Mouse (Mus musculus): ENCODE results near the gene Vmn2r90. TPM values are rescaled to one million over a fixed set of nuclear protein-coding genes. Genes with fewer than 3 reads are reported as not detected.
"Not testable (repeated sequence)": the region's sequence is repeated elsewhere in the genome, so short reads cannot be mapped to it uniquely, and the experiment has no call there.

Gene Vmn2r90
- total RNA-seq (2017): not detected in 2 replicates

- ATAC-seq (ENCODE audit: extremely low read depth, insufficient number of reproducible peaks, low FRiP score, poor library complexity, severe bottlenecking): no peak
Observed at GRCm38 (mm10) chr17:17703447-17703846, at the start of gene Vmn2r90. Vmn2r90 (plus strand) TSS chr17:17703747.

- no peak; the same call in 1 of the 2 replicates for ATAC-seq (ENCODE audit: extremely low read depth, insufficient number of reproducible peaks, low FRiP score, poor library complexity, severe bottlenecking)
Observed at GRCm38 (mm10) chr17:17654997-17655828, 48.3 kb upstream of the Vmn2r90 start.

GRCm38 (mm10) chr17:17655829-17656176, 47.7 kb upstream of the Vmn2r90 start:
- ATAC-seq (ENCODE audit: extremely low read depth, insufficient number of reproducible peaks, low FRiP score, poor library complexity, severe bottlenecking): no peak

- ATAC-seq (ENCODE audit: extremely low read depth, insufficient number of reproducible peaks, low FRiP score, poor library complexity, severe bottlenecking): no peak
Observed at GRCm38 (mm10) chr17:17678781-17679180, 24.8 kb upstream of the Vmn2r90 start.

- no peak for ATAC-seq (ENCODE audit: extremely low read depth, insufficient number of reproducible peaks, low FRiP score, poor library complexity, severe bottlenecking)
Observed at GRCm38 (mm10) chr17:17690659-17691058, 12.9 kb upstream of the Vmn2r90 start.

- not testable (repeated sequence) for ATAC-seq (ENCODE audit: extremely low read depth, insufficient number of reproducible peaks, low FRiP score, poor library complexity, severe bottlenecking)
Observed at GRCm38 (mm10) chr17:17732396-17732795, 28.8 kb downstream of the Vmn2r90 start.

- no peak for ATAC-seq (ENCODE audit: extremely low read depth, insufficient number of reproducible peaks, low FRiP score, poor library complexity, severe bottlenecking)
Observed at GRCm38 (mm10) chr17:17738635-17739034, 35.1 kb downstream of the Vmn2r90 start.

GRCm38 (mm10) chr17:17739300-17739699, 35.8 kb downstream of the Vmn2r90 start:
- ATAC-seq (ENCODE audit: extremely low read depth, insufficient number of reproducible peaks, low FRiP score, poor library complexity, severe bottlenecking): not testable (repeated sequence)

GRCm38 (mm10) chr17:17739936-17740335, 36.4 kb downstream of the Vmn2r90 start:
- not testable (repeated sequence) for ATAC-seq (ENCODE audit: extremely low read depth, insufficient number of reproducible peaks, low FRiP score, poor library complexity, severe bottlenecking)

GRCm38 (mm10) chr17:17741516-17741915, 38.0 kb downstream of the Vmn2r90 start:
- ATAC-seq (ENCODE audit: extremely low read depth, insufficient number of reproducible peaks, low FRiP score, poor library complexity, severe bottlenecking): not testable (repeated sequence)

- ATAC-seq (ENCODE audit: extremely low read depth, insufficient number of reproducible peaks, low FRiP score, poor library complexity, severe bottlenecking): peak; percentile 58; the same call in 1 of the 2 replicates
Observed at GRCm38 (mm10) chr17:17749371-17749770, 45.8 kb downstream of the Vmn2r90 start.

- ATAC-seq (ENCODE audit: extremely low read depth, insufficient number of reproducible peaks, low FRiP score, poor library complexity, severe bottlenecking): no peak
Observed at GRCm38 (mm10) chr17:17762614-17763293, 59.2 kb downstream of the Vmn2r90 start.

GRCm38 (mm10) chr17:17764206-17764605, 60.7 kb downstream of the Vmn2r90 start:
- no peak for ATAC-seq (ENCODE audit: extremely low read depth, insufficient number of reproducible peaks, low FRiP score, poor library complexity, severe bottlenecking)

- peak; percentile 73; the same call in 1 of the 2 replicates for ATAC-seq (ENCODE audit: extremely low read depth, insufficient number of reproducible peaks, low FRiP score, poor library complexity, severe bottlenecking)
Observed at GRCm38 (mm10) chr17:17766481-17766880, 62.9 kb downstream of the Vmn2r90 start.

Other genes starting within 250 kb of the Vmn2r90 start
- gene Lnpep, start 78.7 kb upstream of the Vmn2r90 start, total RNA-seq (2017): 130 and 143 TPM in 2 replicates
- gene Spaca6, start 123.4 kb downstream of the Vmn2r90 start, total RNA-seq (2017): 4.0 TPM in 1 of 2 replicates, not detected in the other
- gene Has1, start 151.5 kb downstream of the Vmn2r90 start, total RNA-seq (2017): not detected in 2 replicates
- gene Fpr1, start 180.2 kb downstream of the Vmn2r90 start, total RNA-seq (2017): 117 and 122 TPM in 2 replicates
- gene Fpr2, start 184.1 kb downstream of the Vmn2r90 start, total RNA-seq (2017): 93.9 and 95.4 TPM in 2 replicates
- not detected in 2 replicates for gene Fpr3, start 184.1 kb downstream of the Vmn2r90 start, total RNA-seq (2017)

All from neutrophil, adult 5-6 weeks (primary cell).